Mouse (Mus musculus) v-Abl transformed pro-B cells (cell line): ENCODE results near the gene Gm20916.
"Not testable (repeated sequence)": the region's sequence is repeated elsewhere in the genome, so short reads cannot be mapped to it uniquely, and the experiment has no call there.

Experiments used
- in situ Hi-C, 2 experiments: fragments of 400-800 bp; cut with MboI; formaldehyde crosslinking; loops; one replicate each; pipeline ENCODE4 v1.15.1; 2025; ENCODE audit not compliant: unreplicated experiment in 2 of 2

Gene Gm20916

GRCm38 (mm10) chrY:79319265-79319664 is at the start of gene Gm20916:
Gene Gm20916 (plus strand): TSS chrY:79319565.
- in situ Hi-C loops: not testable (repeated sequence)
